Mouse (Mus musculus) embryo, embryonic 11.5 days (tissue): Measurements from ENCODE around the gene Dcaf8.

Source experiments
- DNase-seq: peaks from one replicate; pipeline ENCODE4 v3.0.0-alpha.2; 2012; ENCODE audit warnings: low read depth, low spot score

Dcaf8 gene

DNA sequence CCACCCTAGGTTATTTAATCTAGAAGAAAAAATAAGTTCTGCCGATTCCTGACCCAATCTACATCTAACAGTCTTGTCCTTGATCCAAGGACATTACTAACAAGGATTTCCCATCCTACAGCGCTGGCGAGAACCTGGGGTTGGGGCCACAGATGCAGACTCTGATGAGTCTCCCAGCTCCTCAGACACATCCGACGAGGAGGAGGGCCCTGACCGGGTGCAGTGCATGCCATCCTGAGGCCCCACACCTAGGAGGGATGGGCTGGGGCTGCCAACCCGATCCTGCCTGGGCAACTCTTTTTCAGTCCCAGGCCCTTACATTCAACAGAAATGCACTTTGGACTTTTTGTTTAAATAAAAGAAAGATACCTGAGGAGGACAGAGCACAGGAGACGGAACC is 46.6 kb downstream of the Dcaf8 start:
- no peak for DNase-seq

DNA sequence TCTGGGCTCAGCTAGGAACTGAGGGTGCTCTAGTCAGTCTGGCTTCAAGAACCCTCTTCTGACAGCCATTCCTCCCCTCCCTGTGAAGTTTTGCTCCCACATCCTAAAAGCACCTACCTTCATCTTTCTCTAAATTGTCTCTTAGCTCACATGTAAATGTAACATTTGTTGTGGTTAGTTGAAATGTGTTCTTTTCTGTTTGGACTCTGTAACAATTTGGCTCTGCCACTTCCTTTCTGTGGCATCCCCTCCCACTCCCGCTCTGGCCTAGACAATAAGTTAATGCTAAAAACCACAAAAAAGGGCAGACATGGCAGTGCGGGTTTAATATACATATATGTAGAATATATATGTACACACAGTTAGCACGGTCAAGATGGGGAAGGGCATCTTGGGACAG is 49.3 kb downstream of the Dcaf8 start:
- DNase-seq, result no peak

DNA sequence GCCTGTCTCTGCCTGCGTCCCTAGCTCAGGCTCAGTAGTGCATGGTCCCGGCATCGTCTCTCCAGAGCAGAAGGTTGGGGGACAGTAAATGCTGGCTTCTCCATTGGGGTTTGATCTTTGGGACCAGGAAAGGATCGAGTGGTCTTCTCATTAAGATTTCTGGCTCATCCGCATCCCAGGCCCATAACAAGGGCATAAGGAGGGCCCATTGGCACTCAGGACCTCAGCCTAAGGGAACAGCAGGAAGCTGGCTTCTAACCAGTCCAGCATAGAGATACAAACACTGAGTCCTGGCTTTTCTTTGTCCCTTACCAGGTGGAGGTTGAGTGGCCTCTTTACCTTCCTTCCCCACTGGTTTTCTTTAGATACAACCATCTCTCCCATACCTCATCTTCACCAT is 50.0 kb downstream of the Dcaf8 start:
- DNase-seq, result no peak

DNA sequence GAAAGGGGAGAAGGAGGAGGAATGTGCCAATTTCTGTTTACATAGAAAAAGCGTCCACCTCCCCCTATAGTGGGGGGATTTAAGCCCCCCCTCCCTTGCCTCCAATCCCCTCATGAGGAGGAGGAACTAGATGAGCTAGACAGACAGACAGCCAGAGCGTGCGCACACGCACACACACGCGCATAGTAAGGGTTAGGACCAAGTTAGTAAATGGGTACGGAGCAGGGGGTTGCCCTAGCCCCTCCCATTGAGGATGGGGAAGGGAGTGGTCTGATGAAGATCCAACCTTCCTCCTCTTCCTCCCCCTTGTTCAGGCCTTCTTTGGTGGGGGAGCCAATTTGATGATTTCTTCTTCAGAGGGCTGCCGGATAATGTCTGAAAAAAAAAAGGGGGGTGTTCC is 50.4 kb downstream of the Dcaf8 start:
- DNase-seq, result no peak

DNA sequence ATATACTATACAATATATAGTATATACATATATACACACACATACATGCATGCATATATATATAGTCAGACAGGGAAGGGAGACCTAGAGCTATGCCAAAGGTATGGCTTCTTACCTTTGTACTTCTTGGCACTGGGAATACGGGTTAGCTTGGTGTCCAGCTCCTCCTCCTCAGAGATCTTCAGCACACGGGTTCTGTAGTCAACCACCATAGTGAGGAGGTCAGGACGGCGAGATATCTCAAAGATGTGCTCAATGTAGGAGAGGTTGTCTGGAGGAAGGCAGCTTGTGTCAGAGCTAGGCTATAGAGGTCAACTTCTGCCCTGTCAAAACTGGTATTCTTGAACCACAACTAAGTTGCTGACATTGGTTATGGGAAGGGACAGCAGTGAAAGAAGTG is 51.1 kb downstream of the Dcaf8 start:
- no peak for DNase-seq

DNA sequence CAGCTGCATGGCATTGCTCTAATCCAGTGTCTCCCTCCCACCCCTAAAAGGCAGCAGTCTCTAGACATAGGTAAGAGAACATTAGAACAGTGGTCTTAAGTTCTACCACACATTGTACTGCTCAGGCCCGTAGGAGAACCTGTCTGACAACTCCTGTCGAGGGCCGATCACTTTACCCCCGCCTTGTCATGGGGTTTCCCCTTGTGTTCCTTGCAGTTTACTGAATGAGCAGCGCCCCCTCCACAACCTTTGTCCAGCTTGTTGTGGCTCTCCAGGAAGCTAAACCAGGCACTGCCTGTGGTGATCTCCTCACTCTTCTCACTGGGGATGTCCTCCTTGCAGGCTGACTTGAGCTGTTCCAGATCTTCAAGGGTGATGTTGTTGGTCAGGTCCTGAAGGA is 52.3 kb downstream of the Dcaf8 start:
- DNase-seq, result no peak

DNA sequence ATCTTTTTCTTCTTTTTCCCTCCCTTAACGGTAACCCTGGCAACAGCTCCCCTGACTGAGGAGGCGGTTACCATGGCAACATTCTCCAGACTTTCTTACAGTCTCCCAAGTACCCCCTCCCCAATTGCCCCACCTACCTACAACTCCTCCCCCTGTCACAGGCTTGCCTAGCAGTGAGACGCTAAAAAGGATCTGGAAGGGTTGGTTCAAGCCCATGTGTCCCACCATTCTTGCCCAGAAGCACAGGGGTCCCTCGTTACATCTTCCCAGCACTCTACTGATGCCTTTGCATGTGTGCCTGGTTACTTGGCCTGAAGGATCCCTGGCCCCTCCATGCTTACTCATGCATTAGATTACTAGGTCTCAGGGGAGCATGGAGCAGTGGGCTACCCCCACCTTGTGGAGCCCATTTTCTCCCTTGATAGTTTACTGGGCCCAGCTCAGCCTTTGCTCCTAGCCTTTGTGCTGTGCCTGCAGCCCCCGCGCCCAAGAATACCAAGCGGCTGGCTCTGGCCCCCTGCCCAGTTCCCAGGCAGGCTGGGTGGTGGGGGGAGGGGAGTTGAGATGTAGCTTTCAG is 53.1 kb downstream of the Dcaf8 start:
- no peak for DNase-seq

DNA sequence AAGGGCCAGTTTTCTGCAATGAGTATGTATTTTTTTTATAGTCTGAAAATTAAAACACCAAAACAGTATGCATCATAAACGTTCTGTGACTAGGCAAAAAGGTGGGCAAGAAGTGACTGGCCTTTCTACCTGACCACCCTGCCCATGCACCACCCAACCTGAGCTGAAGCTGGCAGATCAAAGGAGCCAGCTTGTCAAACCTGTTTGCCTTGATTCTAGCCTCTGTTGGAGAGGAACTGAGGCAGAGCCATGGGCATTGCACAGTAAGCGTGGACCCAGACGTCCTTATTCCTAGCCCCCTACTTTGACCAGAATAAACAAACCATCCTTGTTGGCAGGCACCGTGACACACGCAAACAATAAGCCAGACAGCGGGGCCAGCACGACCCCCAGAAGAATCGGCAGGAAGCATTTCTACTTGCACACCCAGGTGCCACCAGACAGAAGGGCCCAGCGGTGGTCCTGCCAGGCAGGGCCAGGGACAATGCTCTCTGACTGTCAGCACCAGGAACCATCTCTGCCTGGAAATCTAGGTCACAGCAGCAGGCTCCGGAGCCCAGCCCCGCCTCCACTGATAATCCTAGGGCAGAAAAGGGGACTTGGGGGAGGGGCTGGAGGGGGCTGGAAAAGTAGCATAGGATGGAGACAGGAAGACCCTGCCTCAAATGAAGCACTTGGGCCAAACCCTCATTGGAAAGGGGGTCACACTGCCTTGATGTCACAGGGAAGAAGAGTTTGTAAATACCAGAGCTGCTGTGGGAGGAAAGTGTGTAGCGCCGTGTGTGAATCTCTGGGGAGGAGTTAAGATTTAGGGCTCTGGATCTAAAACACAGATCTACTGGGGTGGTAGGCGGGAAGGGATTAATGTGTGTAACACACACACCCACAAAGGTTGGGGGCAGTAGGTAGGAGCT is 54.3 kb downstream of the Dcaf8 start:
- DNase-seq, result no peak

DNA sequence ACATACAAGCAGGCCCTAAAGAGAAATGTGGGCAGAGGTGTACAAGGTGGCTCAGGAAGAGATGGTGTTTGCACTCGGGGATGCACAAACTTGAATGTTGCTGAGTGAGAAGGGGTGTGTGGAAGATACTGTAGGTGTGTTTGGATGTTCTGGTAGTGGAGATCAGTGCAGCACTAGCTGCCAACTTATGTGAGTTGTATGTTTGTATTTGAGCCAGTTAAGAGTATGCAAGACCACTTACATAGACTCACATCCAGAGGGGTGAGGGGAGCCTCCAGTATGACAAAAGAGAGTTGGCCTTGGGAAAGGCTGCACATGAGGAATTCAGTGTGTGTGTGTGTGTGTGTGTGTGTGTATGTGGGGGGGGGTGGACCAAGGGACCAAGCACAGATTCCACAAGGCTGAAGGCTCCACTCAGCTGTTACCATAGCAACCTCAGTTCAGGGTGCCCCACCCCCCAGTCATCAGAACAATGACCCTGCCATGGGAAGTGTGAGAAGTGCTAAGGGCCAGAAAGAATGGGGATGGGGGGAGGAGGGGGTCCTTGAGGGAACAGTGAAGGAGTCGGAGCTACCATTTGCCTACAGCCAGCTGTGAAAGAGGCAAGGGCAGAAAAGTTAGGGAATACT is 55.1 kb downstream of the Dcaf8 start:
- DNase-seq, result no peak

DNA sequence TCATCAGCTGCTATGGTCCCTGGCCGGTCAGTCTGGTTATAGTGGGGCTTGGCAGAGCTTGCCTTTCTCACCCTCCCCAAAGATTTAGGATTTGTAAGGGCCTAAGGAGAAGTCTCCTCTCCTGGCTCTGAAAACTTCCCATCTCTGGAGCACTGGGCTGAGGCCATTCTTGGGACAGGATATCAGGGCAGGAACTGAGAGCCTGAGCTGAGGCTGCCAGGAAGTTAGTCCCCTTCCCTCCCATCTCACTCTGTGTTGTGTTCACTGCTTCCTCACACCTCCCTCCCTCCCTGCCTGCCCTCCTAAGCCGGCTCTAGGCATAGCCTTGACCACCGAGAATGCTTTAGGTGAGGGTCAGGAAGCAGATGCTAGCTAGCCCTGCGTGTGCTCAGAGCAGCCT is 55.7 kb downstream of the Dcaf8 start:
- no peak for DNase-seq

DNA sequence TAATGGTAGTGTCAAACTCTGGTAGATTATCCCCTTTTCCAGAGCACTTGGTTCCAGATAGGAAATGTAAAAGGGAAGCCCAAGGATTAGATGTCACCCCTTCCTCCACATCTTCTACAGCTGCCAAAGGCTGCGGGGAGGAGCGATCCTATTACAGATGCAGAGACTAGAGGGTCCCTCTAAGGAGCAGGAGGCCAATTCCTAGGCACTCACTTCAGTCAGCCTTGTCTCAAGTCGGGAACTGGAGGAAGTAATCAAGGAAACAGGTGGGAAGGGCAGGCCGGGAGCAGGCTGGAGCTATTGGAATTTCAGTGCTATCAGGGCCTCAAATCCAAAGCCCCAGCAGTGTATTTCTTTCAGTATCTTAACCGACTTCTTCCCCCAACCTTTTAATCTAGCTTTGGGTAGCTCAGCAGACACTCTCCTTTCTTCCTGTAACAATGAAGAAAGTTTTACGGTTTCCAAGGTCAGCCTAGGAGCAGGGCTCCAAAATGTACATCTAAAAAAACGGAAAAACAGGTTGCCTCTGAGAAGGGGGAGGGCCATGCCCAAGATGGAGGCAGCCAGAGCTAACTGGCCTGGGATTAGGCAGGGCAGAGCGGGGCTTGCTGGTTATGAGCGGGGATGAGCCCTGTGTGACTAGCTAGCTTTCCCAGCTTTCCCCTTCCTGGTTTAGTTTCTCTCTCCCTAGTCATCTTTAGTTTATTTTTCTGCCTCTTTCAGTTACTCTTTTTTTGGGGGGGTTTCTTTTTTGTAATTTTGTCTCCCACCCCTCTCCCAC is 56.3 kb downstream of the Dcaf8 start:
- no peak for DNase-seq

DNA sequence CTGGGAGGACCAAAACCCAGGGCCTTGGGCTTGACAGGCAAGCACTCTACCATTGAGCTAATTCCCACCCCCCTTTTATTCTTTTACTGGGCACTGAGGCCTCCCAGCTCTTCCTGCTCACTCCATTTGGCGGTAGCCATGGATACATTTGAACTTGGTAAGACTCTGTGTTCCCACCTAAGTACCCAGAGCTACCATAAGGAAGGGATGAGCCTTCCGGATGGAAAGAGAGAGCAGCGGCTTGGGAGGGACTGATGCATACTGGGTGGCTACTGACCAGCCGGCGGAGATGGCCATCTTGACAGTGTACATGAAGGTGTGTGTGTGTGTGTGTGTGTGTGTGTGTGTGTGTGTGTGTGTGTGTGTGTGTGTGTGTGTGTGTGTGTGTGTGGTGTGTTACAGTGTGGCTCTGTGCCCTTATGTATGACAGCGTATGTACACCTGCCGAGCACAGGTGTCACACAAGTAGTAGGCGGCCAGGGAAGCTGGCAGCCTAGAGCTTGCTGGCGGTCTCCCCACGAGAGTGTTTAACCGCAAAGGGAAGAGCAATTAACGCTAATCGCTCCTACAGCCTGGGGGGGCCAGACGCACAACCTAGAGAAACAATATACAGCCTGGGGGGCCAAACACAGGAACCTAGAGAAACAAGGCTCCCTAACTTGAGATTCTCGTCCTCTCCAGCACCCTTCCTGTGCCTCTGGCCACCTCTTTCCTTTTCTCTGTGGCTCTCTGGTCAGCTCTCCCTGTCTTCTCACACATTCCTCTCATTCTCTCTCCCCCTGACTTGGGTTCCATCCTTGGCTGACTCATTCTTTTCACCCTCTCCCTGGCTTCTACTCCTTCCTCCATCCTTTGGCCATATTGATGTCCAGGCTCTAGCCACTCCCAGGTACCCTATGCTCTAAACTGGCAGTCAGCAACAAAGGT is 57.2 kb downstream of the Dcaf8 start:
- no peak for DNase-seq

DNA sequence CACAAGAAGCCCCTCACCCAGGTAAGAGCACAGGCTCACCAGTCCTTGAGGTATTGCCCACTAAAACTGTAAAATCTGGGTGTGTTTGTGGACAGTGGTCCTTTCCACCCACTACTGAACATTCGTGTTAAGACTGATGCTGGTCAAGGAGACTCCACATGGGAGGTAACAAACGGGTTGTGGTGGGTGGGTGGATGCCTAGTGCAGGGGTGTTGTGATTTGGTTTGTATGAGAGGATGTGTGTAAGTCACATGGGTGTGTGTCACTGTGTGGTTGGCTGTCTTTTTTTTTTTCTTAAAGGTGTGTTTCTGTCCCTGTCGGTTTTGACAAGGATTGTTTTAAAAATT is 57.8 kb downstream of the Dcaf8 start:
- no peak for DNase-seq

DNA sequence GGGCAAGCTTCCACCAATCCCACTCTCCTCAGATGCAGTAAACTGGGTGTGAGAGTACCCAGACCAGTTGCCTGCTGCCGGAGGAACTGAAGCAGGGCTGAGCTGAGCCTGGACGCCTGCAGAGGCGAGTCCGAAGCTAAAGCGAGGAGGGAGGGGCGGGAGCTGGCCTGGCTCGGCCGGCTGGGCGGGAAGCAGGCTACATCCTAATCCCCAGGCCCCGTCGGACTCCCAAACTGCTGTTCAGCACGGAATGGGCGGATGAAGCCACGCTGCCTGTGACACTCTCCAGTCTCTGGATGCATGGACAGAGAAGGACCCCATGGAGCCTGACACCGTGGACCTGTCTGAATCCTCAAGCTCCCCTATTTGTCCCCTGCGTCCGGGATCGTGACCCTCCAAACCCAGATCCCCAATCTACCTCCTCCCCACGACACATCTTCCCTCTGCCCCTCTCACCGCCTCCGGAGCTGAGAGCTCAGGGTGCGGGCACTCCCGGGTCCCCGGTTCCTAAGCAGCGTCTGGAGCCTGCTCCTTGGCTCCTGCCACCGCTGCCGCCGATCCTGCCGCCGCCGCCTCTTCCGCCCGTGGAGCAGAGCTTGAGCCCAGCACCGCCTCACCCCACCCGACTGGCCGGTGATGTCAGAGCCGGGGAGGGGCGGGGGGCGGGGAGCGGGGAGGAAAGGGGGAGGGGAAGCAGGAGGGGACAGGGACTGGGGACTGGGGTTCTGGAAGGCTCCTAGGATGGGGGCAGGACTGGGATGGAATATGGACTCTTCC is 58.4 kb downstream of the Dcaf8 start, which contains the start of gene Pea15a:
Gene Pea15a (minus strand): TSS at position 664 of the 777 bp plus-strand sequence.
- DNase-seq, result no peak

DNA sequence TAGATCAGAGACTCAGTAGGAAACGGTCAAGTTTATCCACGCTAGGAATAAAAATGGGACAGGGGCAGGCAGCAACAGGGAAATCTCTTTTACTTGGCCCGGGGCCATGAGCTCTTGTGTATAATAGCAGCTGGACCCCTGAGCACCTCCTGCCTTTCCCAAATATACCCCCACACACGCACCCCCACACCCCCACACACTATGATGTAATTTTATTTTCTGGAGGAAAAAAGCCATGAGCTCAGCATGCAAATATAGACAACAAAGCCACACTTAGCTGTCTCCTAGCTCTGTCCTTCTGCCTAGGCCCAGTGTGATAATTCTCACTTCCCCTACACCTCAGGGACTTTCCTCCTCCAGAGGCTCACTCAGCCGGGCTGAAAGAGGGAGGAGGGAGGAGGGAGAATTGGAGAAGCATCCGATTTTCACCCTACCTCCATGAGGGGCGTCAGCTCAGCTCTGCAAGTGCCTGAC is 59.3 kb downstream of the Dcaf8 start:
- DNase-seq, result no peak

DNA sequence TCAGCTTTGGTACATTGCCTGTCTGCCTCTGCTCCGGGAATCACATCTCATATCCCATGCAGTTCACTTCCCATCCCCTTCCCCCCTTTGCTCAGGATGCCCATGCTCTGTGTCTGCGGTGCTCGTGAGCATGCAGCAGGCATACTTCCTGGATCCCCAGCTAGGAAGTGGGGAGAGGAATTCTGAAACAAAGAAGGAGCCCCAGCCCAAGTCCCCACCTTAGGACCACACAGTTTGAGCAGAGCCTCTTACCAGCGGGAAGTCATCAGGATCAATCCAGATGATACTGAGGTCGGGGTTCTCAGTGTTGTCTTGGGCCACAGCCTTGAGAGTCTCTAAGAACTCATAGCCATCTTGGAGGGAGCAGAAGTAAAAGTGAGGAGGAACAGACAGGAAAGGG is 64.9 kb downstream of the Dcaf8 start:
- DNase-seq, result no peak

DNA sequence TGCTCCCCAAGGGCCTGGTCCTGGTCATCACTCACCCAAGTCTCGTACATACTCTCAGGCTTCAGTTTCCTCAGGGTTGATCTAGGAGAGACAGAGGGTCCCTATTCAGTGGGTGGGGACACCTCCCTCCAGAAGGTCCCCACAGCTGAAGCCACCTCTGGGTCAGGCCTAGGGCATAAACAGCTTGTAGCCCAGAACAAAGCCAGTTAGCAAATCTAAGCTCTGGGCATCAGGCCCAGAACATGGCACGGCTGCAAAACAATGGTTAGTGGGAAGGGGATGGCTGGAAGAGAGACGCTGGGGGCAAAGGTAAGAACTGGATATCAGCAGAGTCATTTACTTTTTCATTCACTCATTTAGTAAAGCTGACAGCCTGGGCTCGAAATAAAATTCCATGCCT is 65.9 kb downstream of the Dcaf8 start:
- no peak for DNase-seq

DNA sequence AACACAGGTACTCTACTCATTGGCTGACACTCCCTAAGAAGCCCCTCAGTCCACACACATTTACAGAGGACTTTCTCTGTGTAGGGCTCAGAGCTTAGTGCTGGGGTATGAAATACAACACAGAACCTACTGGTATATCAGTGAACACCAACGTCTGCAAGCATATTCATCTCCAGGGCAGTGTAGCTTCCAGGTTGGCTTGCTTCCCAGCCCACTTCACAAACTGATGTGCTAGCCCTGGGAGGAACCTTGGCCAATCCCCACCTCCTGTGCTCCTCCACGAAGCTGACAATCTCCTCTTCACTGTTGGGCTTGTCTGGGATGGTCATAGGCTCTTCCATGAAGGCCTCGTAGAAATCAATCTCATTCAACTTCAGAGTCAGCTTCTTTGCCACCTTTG is 66.9 kb downstream of the Dcaf8 start:
- DNase-seq, result no peak

DNA sequence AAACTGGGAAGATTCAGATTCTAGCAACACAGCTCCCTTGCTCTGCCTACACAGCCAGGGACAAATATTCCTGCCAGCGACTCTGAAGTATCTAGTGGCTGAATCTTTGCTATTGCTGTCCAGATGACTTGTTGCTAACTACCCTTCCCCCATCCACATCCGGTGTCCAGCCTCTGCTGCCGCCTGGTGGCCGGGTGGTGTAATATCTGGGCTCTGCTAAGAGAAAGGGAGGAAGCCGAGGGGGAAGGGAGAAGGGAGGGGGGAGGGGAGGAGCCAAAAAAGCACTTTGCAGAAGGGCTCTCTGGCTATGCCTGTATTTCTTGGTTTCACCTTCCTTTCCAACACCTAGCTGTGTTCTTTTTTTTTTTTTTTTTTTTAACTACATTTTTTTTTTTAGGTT is 69.3 kb downstream of the Dcaf8 start:
- DNase-seq, result peak; percentile 85
